Mouse (Mus musculus) fibroblast of lung, adult 2 months (primary cell): ENCODE results near the gene Cd244a.

Experiments
- DNase-seq: peaks from one replicate; pipeline ENCODE4 v3.0.0-alpha.2; 2011; ENCODE audit warnings: low read depth

The Cd244a gene

GRCm38 (mm10) chr1:171558898-171559297, at the start of gene Cd244a:
Gene Cd244a, plus strand, starts transcription at chr1:171559193.
- no peak for DNase-seq

GRCm38 (mm10) chr1:171513234-171513633, 45.8 kb upstream of the Cd244a start:
- DNase-seq, result no peak

- DNase-seq, result no peak
Observed at GRCm38 (mm10) chr1:171513760-171514159, 45.2 kb upstream of the Cd244a start.

GRCm38 (mm10) chr1:171515039-171515438, 44.0 kb upstream of the Cd244a start:
- DNase-seq, result no peak

- DNase-seq, result no peak
Observed at GRCm38 (mm10) chr1:171515557-171515956, 43.4 kb upstream of the Cd244a start.

- DNase-seq, result no peak
Observed at GRCm38 (mm10) chr1:171531367-171531766, 27.6 kb upstream of the Cd244a start.

- no peak for DNase-seq
Observed at GRCm38 (mm10) chr1:171532830-171533229, 26.2 kb upstream of the Cd244a start.

- DNase-seq, result no peak
Observed at GRCm38 (mm10) chr1:171534557-171534956, 24.4 kb upstream of the Cd244a start.

GRCm38 (mm10) chr1:171535194-171535593, 23.8 kb upstream of the Cd244a start, which contains the start of gene Itln1:
Gene Itln1, minus strand, starts transcription at chr1:171535294.
- DNase-seq, result no peak

- DNase-seq, result no peak
Observed at GRCm38 (mm10) chr1:171540694-171541093, 18.3 kb upstream of the Cd244a start.

GRCm38 (mm10) chr1:171551326-171551725, 7.7 kb upstream of the Cd244a start:
- DNase-seq, result no peak

- no peak for DNase-seq
Observed at GRCm38 (mm10) chr1:171552230-171552629, 6.8 kb upstream of the Cd244a start.

- DNase-seq, result no peak
Observed at GRCm38 (mm10) chr1:171553359-171554341, 5.3 kb upstream of the Cd244a start.

- DNase-seq, result no peak
Observed at GRCm38 (mm10) chr1:171556366-171556765, 2.6 kb upstream of the Cd244a start.

- DNase-seq, result no peak
Observed at GRCm38 (mm10) chr1:171558407-171558806, 586 bp upstream of the Cd244a start.

GRCm38 (mm10) chr1:171560262-171560661, 1.3 kb downstream of the Cd244a start:
- no peak for DNase-seq

- DNase-seq, result no peak
Observed at GRCm38 (mm10) chr1:171561200-171561599, 2.2 kb downstream of the Cd244a start.

- no peak for DNase-seq
Observed at GRCm38 (mm10) chr1:171561639-171562225, 2.7 kb downstream of the Cd244a start.

- DNase-seq, result no peak
Observed at GRCm38 (mm10) chr1:171563042-171563441, 4.0 kb downstream of the Cd244a start.

- DNase-seq, result no peak
Observed at GRCm38 (mm10) chr1:171564247-171564646, 5.3 kb downstream of the Cd244a start.

- DNase-seq, result no peak
Observed at GRCm38 (mm10) chr1:171565888-171566287, 6.9 kb downstream of the Cd244a start.

GRCm38 (mm10) chr1:171566777-171567176, 7.8 kb downstream of the Cd244a start:
- no peak for DNase-seq

GRCm38 (mm10) chr1:171568436-171568835, 9.4 kb downstream of the Cd244a start:
- DNase-seq, result no peak
